Mouse (Mus musculus) liver, postnatal 0 days (tissue): ENCODE results near the gene Ism1. TPM values are rescaled to one million over a fixed set of nuclear protein-coding genes. Genes with fewer than 3 reads are reported as not detected.

Source experiments
- ATAC-seq: fragments of 200-750 bp; cut with Nextera tagmentation; 2 replicates; pipeline ENCODE4 v1.8.0; 2017; ENCODE audit warnings: mild to moderate bottlenecking, moderate library complexity
- DNase-seq: peaks from one replicate; pipeline ENCODE4 v3.0.0-alpha.2; 2016
- H3K27ac ChIP-seq: fragments of 300-500 bp; sonication (generic); 2 replicates; pipeline ENCODE4 v1.5.1; 2014; ENCODE audit warnings: antibody characterized with exemption, moderate library complexity, mild to moderate bottlenecking, low read depth
- H3K27me3 ChIP-seq: fragments of 300-500 bp; sonication (generic); 2 replicates; pipeline ENCODE4 v1.6.1; 2014; ENCODE audit warnings: low read length, control low read depth, mixed read lengths; ENCODE audit not compliant: insufficient read depth
- H3K36me3 ChIP-seq: fragments of 300-500 bp; sonication (generic); replicated peaks from 2 replicates; pipeline ENCODE4 v1.6.1; 2014; ENCODE audit warnings: mild to moderate bottlenecking, control low read depth, low read length, moderate library complexity, mixed read lengths; ENCODE audit not compliant: insufficient read depth
- H3K4me1 ChIP-seq: fragments of 300-500 bp; sonication (generic); 2 replicates; pipeline ENCODE4 v1.6.1; 2014; ENCODE audit warnings: antibody characterized with exemption, mild to moderate bottlenecking, control low read depth; ENCODE audit not compliant: insufficient read depth
- H3K4me2 ChIP-seq: fragments of 300-500 bp; sonication (generic); 2 replicates; pipeline ENCODE4 v1.6.1; 2014; ENCODE audit warnings: low read depth, mild to moderate bottlenecking, low read length, moderate library complexity, mixed read lengths
- H3K4me3 ChIP-seq: fragments of 300-500 bp; sonication (generic); 2 replicates; pipeline ENCODE4 v1.5.1; 2014; ENCODE audit warnings: low read depth, low read length
- H3K9ac ChIP-seq: fragments of 300-500 bp; sonication (generic); replicated peaks from 2 replicates; pipeline ENCODE4 v1.6.1; 2014; ENCODE audit warnings: mild to moderate bottlenecking, moderate library complexity
- H3K9me3 ChIP-seq: fragments of 300-500 bp; sonication (generic); 2 replicates; pipeline ENCODE4 v1.6.1; 2016; ENCODE audit warnings: mild to moderate bottlenecking, control low read depth, low read length, mixed read lengths
- CTCF ChIP-seq: sonication (generic); IDR thresholded peaks from 2 replicates; pipeline ENCODE4 v1.5.1; 2016; ENCODE audit warnings: antibody characterized with exemption, low read depth
- EP300 ChIP-seq: IDR thresholded peaks from 2 replicates; pipeline ENCODE4 v1.6.1; 2016; ENCODE audit warnings: antibody characterized with exemption, low read depth, mild to moderate bottlenecking
- WGBS: fragments of 180-500 bp; shearing (Covaris S2); extraction: QIAGEN DNeasy Blood & Tissue Kit; methylation state at CpG from one replicate; pipeline ENCODE4 v1.1.7; 2014; ENCODE audit not compliant: insufficient replicate concordance; 5-methylcytosine and 5-hydroxymethylcytosine counted together
- polyA plus RNA-seq: library from polyadenylated mRNA; unstranded; fragments of >200 nt; fragmentation: Nextera tagmentation; extraction: Ambion mirVana; gene quantifications from 2 replicates; pipeline ENCODE4 v1.2.1, GENCODE M21; 2015

Ism1 gene
- not detected in 2 replicates for polyA plus RNA-seq

DNA sequence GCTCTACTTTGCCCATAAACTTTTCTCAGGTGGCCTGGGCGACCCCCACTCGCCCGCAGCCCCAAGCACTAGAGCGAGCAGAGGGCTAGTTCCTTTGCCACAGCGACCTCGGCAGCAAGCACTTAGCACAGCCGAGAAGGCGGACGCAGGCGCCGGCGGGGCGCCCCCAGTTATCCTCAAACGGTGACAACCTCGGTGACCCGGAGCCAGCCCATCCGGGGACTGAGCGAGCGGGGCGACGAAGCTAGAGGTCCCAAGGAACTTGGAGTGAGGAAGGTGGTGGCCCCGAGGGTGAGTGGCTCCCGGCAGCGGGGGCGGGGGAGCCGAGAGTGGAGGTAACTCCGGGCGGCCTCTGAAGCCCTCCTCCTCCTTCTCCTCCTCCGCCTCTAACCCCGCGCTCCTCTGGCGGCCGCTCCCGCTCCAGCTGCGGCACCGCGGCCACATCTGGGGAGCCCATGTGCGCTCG, at the start of gene Ism1:
Gene Ism1, plus strand, starts transcription at position 370 of the 466 bp plus-strand sequence.
- TF ChIP-seq EP300 (no peak), CTCF (no peak)
- Histone ChIP-seq H3K4me1 (peaks cover 10% of the 10 kb centered on the region), H3K27me3 (peaks cover 46% of the 10 kb centered on the region), H3K36me3 (no peaks in the 10 kb centered on the region), H3K9me3 (no peaks in the 10 kb centered on the region), H3K4me2 (peak within 1 kb of the TSS; percentile 91), H3K4me3 (peak within 1 kb of the TSS; percentile 57), H3K27ac (no peak within 1 kb of the TSS), H3K9ac (no peak within 1 kb of the TSS)
- ATAC-seq, result peak; percentile 17; the same call in 1 of the 2 replicates
- 0% methylated on average over 26 of the region's 39 CpGs for WGBS
- no peak for DNase-seq

DNA sequence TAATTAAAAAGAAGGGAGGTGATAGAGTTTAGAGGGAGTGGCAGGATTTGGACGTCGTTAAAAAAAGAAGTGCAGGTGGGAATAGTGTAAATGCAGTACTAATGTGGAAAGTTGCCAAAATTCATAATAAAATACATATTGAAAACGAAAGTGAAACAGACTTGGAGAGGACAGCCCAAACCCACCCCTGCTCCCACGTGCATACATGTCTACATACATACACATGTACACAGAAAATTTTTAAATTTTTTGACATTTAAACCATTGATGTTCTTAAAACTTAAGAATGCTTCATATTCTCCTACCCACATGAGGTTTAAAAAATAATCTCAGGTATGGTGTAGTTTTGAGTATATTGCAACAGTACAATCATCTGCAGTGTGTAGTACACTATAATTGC, 49.2 kb upstream of the Ism1 start:
- no peak for DNase-seq
- ATAC-seq, result no peak
- no peaks in the 10 kb centered on the region for H3K36me3 ChIP-seq
- H3K4me1 ChIP-seq, result no peaks in the 10 kb centered on the region
- no peaks in the 10 kb centered on the region for H3K9me3 ChIP-seq
- no peaks in the 10 kb centered on the region for H3K27me3 ChIP-seq
- WGBS, result 50% methylated on average over 4 of the region's 4 CpGs
- H3K4me3 ChIP-seq, result no peak overlapping the region
- H3K9ac ChIP-seq, result no peak overlapping the region
- H3K4me2 ChIP-seq, result no peak overlapping the region
- no peak for TF ChIP-seq CTCF
- TF ChIP-seq EP300, result no peak
- no peak overlapping the region for H3K27ac ChIP-seq

DNA sequence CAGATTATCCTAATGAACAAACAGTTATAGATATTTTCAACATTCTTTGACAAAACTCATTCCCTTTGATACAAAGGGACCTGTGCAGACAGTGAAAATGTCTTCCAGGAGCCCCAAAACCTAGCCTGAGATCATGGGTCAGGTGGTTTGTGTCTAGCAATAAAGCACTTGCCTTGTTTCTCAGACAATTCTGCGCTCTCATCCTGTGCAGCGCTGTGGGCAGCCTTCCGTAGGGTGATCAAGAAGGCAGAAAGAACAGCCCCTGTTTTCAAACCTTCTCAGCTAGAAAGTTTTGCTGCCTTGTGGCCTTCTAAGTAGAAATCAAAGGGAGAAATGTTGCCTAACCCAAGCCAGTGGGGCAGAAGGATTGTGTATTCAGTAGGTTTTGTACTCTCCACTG, 48.3 kb upstream of the Ism1 start:
- H3K9ac ChIP-seq, result no peak overlapping the region
- H3K4me3 ChIP-seq, result no peak overlapping the region
- no peaks in the 10 kb centered on the region for H3K4me1 ChIP-seq
- DNase-seq (no peak), ATAC-seq (no peak)
- H3K9me3 ChIP-seq, result no peaks in the 10 kb centered on the region
- H3K27me3 ChIP-seq, result no peaks in the 10 kb centered on the region
- H3K27ac ChIP-seq, result no peak overlapping the region
- no peaks in the 10 kb centered on the region for H3K36me3 ChIP-seq
- no peak overlapping the region for H3K4me2 ChIP-seq
- TF ChIP-seq CTCF (no peak), EP300 (no peak)
- WGBS, result 89% methylated on average over 3 of the region's 3 CpGs

DNA sequence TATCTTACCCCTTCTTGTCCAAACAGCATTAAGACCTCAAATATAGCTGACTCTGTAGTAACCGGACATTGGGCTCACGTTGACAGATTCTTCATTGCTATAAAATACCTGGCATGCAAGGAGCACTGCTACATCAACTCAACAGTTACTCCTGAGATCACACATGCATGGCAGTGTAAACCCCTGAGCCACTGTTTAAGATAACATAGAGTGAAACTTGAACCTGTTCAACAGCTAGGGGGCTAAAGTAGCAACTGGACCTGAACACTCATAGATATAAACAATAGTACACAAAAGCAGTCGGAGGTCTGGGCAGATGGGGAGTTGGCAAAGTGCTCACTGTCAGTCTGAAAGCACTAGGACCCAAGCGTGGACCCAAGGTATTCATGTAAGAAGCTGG, 43.5 kb upstream of the Ism1 start:
- Histone ChIP-seq H3K4me1 (no peaks in the 10 kb centered on the region), H3K36me3 (no peaks in the 10 kb centered on the region), H3K9ac (no peak overlapping the region), H3K27ac (no peak overlapping the region), H3K9me3 (no peaks in the 10 kb centered on the region), H3K4me3 (no peak overlapping the region), H3K27me3 (no peaks in the 10 kb centered on the region), H3K4me2 (no peak overlapping the region)
- DNase-seq (no peak), ATAC-seq (no peak)
- no peak for TF ChIP-seq EP300
- no peak for TF ChIP-seq CTCF
- WGBS, result 64% methylated on average over 4 of the region's 4 CpGs

DNA sequence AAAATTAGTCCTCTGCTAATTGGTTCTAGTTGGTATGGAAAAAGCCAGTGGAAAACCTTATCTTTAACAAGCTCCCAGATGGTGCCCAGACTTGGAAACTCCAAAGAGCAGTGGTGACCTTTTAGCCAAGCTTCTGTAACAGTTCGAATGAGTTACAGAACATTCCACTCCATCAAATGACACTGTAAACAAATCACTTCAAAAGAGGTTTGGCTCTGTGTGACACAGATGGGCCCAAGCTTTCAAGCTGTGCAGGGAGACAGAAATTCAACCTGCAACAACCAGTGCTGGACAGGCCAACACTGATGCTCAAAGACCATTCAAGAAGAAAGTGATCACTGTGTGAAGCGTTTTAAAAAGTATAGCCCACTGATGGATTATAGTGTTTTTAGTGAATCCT, 40.1 kb upstream of the Ism1 start:
- Histone ChIP-seq H3K4me3 (no peak overlapping the region), H3K27me3 (no peaks in the 10 kb centered on the region), H3K27ac (no peak overlapping the region), H3K9me3 (no peaks in the 10 kb centered on the region), H3K4me1 (no peaks in the 10 kb centered on the region), H3K9ac (no peak overlapping the region), H3K36me3 (no peaks in the 10 kb centered on the region), H3K4me2 (no peak overlapping the region)
- TF ChIP-seq EP300 (no peak), CTCF (no peak)
- ATAC-seq (no peak), DNase-seq (no peak)
- WGBS, result 49% methylated on average over 2 of the region's 2 CpGs

DNA sequence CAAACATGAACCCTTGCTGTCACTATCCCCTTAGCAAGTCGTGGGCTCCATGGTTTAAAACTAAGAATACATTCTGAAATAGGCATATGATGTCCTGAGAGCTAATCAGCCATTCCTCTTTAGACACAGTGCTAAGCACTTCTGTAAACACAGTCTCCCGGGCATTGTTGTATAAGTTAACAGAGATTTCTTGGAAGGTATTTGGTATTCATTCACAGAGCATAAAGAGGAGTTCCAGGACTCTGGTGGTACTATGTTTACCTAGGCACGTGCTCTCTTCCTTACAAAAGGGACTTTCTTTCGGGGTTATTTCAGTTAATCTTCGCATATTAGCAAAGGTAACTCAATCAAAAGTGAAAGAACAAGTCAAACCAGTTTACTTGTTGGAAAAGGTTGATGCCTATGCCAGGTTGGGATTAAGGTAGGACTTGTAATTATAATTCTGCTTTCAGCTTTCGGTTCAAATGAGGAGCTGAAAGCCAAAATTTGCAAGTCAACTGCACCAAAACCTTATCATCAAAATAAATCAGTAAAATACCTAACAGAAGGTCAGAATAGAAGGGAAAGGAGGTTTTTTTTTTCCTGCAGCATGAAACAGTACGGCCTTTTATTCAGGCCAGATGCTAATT, 36.1 kb upstream of the Ism1 start:
- Histone ChIP-seq H3K9me3 (no peaks in the 10 kb centered on the region), H3K9ac (no peak overlapping the region), H3K4me1 (no peaks in the 10 kb centered on the region), H3K36me3 (no peaks in the 10 kb centered on the region), H3K27me3 (no peaks in the 10 kb centered on the region), H3K4me3 (no peak overlapping the region), H3K4me2 (no peak overlapping the region), H3K27ac (no peak overlapping the region)
- DNase-seq (no peak), ATAC-seq (no peak)
- 48% methylated on average over 7 of the region's 7 CpGs for WGBS
- TF ChIP-seq EP300 (no peak), CTCF (no peak)

DNA sequence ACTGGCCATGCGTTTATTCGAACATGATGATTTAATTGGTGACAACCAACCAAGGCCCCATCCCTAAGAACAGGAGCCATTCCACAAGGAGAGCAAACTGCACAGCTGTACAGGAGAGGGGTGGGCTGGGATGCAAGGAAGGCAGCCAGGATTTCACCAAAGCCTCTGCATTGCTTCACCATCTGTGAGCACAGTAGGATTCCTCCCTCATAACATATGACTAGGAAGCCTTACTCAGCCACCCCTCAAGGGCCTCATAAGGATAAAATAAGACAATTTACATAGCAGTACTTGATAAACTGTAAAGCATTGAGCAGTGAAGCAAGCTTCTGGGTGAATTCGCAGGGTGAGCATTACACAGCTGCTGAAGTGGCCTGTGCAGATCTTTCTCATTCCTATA, 28.5 kb upstream of the Ism1 start:
- H3K4me1 ChIP-seq, result no peaks in the 10 kb centered on the region
- H3K27ac ChIP-seq, result no peak overlapping the region
- 76% methylated on average over 3 of the region's 3 CpGs for WGBS
- H3K9ac ChIP-seq, result no peak overlapping the region
- H3K4me2 ChIP-seq, result no peak overlapping the region
- DNase-seq, result no peak
- H3K4me3 ChIP-seq, result no peak overlapping the region
- TF ChIP-seq EP300 (no peak), CTCF (no peak)
- H3K36me3 ChIP-seq, result no peaks in the 10 kb centered on the region
- no peaks in the 10 kb centered on the region for H3K27me3 ChIP-seq
- H3K9me3 ChIP-seq, result no peaks in the 10 kb centered on the region
- no peak for ATAC-seq
